Mouse (Mus musculus) midbrain, postnatal 0 days (tissue): ENCODE data around the gene Fam151a. TPM values are rescaled to one million over a fixed set of nuclear protein-coding genes. Genes with fewer than 3 reads are reported as not detected.
"Not testable (repeated sequence)": the region's sequence is repeated elsewhere in the genome, so short reads cannot be mapped to it uniquely, and the experiment has no call there.

Experiments used
- ATAC-seq: fragments of 200-750 bp; cut with Nextera tagmentation; 2 replicates; pipeline ENCODE4 v1.8.0; 2017; ENCODE audit warnings: moderate number of reproducible peaks, mild to moderate bottlenecking, moderate TSS enrichment, moderate library complexity; ENCODE audit not compliant: low FRiP score
- DNase-seq: peaks from one replicate; pipeline ENCODE4 v3.0.0-alpha.2; 2015; ENCODE audit warnings: low spot score
- H3K27ac ChIP-seq: fragments of 300-500 bp; sonication (generic); 2 replicates; pipeline ENCODE4 v1.5.1; 2014; ENCODE audit warnings: low read depth, mild to moderate bottlenecking, low read length, mixed read lengths
- H3K27me3 ChIP-seq: fragments of 300-500 bp; sonication (generic); 2 replicates; pipeline ENCODE4 v1.6.1; 2014; ENCODE audit warnings: low read length, control low read depth, mixed read lengths; ENCODE audit not compliant: insufficient read depth
- H3K36me3 ChIP-seq: fragments of 300-500 bp; sonication (generic); 2 replicates; pipeline ENCODE4 v1.6.1; 2014; ENCODE audit warnings: low read length, control low read depth, mixed read lengths; ENCODE audit not compliant: insufficient read depth
- H3K4me1 ChIP-seq: fragments of 300-500 bp; sonication (generic); 2 replicates; pipeline ENCODE4 v1.6.1; 2014; ENCODE audit warnings: mild to moderate bottlenecking, control low read depth, antibody characterized with exemption, low read length, mixed read lengths; ENCODE audit not compliant: insufficient read depth
- H3K4me2 ChIP-seq: fragments of 300-500 bp; sonication (generic); 2 replicates; pipeline ENCODE4 v1.6.1; 2014; ENCODE audit warnings: low read depth, mild to moderate bottlenecking, low read length, mixed read lengths; ENCODE audit not compliant: poor library complexity, severe bottlenecking
- H3K4me3 ChIP-seq: fragments of 300-500 bp; sonication (generic); 2 replicates; pipeline ENCODE4 v1.5.1; 2014; ENCODE audit warnings: low read depth, mild to moderate bottlenecking, low read length, moderate library complexity
- H3K9ac ChIP-seq: fragments of 300-500 bp; sonication (generic); replicated peaks from 2 replicates; pipeline ENCODE4 v1.6.1; 2014; ENCODE audit warnings: mild to moderate bottlenecking, low read length, moderate library complexity, mixed read lengths; ENCODE audit not compliant: poor library complexity, severe bottlenecking
- H3K9me3 ChIP-seq: fragments of 300-500 bp; sonication (generic); 2 replicates; pipeline ENCODE4 v1.6.1; 2016; ENCODE audit warnings: low read length, control low read depth
- CTCF ChIP-seq: IDR thresholded peaks from 2 replicates; pipeline ENCODE4 v1.5.1; 2016; ENCODE audit warnings: antibody characterized with exemption, mild to moderate bottlenecking
- WGBS: fragments of 180-500 bp; shearing (Covaris S2); extraction: QIAGEN DNeasy Blood & Tissue Kit; methylation state at CpG from one replicate; pipeline ENCODE4 v1.1.7; 2014; 5-methylcytosine and 5-hydroxymethylcytosine counted together
- polyA plus RNA-seq: library from polyadenylated mRNA; unstranded; fragments of >200 nt; fragmentation: Nextera tagmentation; extraction: Ambion mirVana; gene quantifications from 2 replicates; pipeline ENCODE4 v1.2.1, GENCODE M21; 2015
- total RNA-seq: library from RNA; depleted of rRNA; stranded (reverse); fragments of >200 nt; gene quantifications from 2 replicates; pipeline ENCODE4 v1.2.3, GENCODE M21; 2014

Gene Fam151a
- total and polyA plus RNA-seq, 2 experiments from 2014 or later: not detected

DNA sequence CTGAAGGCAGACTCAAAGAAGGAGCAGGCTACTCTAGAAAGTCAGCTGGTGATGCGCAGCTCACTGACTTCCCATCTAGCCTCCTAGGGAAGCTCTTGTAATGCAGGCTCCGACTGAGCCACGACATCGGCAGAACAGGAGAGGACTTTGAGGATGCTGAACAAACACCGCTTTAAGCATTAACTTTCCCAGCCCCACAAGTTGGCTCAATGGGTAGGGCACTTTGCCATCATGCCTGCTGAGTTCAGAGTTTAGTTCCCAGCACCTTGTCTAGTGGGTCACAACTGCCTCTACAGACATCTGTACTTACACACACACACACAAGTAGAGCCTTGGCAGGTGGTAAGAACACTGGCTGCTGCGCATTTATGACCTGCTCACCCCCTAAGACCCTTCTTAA is 18.0 kb downstream of the Fam151a start:
- 85% methylated on average over 6 of the region's 6 CpGs for WGBS
- no peaks in the 10 kb centered on the region for H3K36me3 ChIP-seq
- no peak overlapping the region for H3K4me2 ChIP-seq
- H3K4me3 ChIP-seq: no peak overlapping the region
- no peaks in the 10 kb centered on the region for H3K9me3 ChIP-seq
- ATAC-seq: no peak
- no peak for TF ChIP-seq CTCF
- H3K9ac ChIP-seq: no peak overlapping the region
- H3K27me3 ChIP-seq: no peaks in the 10 kb centered on the region
- DNase-seq: no peak
- peaks cover 12% of the 10 kb centered on the region; the same call in 1 of the 2 replicates for H3K4me1 ChIP-seq
- H3K27ac ChIP-seq: no peak overlapping the region

DNA sequence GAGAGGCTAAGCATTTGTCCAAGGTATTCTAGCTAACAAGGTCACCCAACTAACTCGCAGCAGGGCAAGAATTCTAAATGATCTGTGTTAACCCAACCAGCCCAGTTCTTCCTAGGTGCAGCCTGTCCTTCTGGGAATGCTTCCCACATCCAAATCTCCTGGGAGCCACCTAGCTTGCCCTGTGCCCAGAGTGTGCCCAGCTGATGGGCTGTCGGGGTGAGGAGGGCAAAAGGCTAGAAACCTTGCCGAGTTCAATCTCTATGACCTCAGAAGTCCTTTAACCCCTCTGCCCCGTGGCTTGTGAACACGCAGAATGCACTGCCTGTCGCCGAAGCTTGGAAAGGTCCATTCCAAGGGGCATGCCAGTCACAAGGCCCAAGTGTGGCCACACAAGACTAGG is 30.5 kb downstream of the Fam151a start:
- WGBS: 70% methylated on average over 7 of the region's 7 CpGs
- Histone ChIP-seq H3K9me3 (no peaks in the 10 kb centered on the region), H3K4me1 (no peaks in the 10 kb centered on the region), H3K9ac (no peak overlapping the region), H3K36me3 (no peaks in the 10 kb centered on the region), H3K4me2 (no peak overlapping the region), H3K27ac (no peak overlapping the region), H3K27me3 (no peaks in the 10 kb centered on the region), H3K4me3 (no peak overlapping the region)
- TF ChIP-seq CTCF: no peak
- no peak for DNase-seq
- ATAC-seq: no peak

DNA sequence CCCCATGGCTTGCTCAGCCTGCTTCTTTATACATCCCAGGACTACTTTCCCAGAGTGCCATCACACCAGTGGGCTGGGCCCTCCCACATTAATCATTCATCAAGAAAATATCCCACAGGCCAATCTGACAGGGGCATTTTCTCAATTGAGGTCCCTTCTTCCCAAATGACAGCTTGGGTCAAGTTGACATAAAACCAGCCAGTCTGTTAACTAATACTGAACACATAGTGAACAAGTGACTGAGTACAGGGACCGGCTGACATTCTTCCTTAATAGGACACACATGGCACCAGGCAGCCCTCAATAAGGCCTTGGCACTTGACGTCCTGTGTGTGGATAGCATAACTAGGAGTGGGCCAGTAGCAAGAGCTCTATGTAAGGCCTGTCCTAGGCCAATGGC is 35.6 kb downstream of the Fam151a start:
- Histone ChIP-seq H3K4me1 (no peaks in the 10 kb centered on the region), H3K36me3 (no peaks in the 10 kb centered on the region), H3K27me3 (no peaks in the 10 kb centered on the region), H3K9ac (no peak overlapping the region), H3K9me3 (no peaks in the 10 kb centered on the region), H3K4me3 (no peak overlapping the region), H3K27ac (no peak overlapping the region), H3K4me2 (no peak overlapping the region)
- WGBS: 78% methylated on average over 2 of the region's 2 CpGs
- TF ChIP-seq CTCF: no peak
- DNase-seq (no peak), ATAC-seq (no peak)

DNA sequence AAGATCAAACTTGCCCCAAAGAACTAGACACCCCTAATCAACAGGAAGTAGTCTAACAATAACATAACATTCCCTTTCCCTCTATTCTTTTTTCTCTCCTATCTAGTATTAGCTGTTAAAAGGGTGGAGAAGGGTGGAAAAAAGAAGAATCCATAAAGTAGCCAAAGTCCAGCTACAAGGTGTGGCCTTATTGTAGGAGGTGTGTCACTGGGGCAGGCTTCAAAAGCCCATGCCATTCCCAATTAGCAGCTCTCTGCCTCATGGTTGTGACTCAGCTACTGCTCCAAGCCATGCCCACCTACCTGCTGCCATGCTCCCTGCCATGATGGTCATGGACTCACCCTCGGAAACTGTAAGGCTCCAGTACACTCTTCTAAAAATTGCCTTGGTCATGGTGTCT is 38.9 kb downstream of the Fam151a start:
- Histone ChIP-seq H3K27me3 (no peaks in the 10 kb centered on the region), H3K4me2 (no peak overlapping the region)
- 100% methylated on average over 1 of the region's 1 CpGs for WGBS

DNA sequence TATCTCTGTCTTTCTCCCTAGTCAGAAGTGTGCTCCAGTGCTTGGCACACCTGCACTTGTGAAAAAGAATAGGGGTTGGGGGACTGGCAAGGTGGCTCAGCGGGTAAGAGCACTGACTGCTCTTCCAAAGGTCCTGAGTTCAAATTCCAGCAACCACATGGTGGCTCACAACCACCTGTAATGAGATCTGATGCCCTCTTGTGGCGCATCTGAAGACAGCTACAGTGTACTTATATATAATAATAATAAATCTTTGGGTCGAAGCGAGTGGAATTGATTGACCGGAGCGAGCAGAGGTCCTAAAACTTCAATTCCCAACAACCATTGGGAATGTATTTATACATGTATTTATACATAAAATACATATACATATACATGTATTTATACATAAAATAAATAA is 42.1 kb downstream of the Fam151a start:
- H3K36me3 ChIP-seq, H3K27me3 ChIP-seq, H3K4me2 ChIP-seq, H3K27ac ChIP-seq, H3K9me3 ChIP-seq, H3K9ac ChIP-seq, DNase-seq, ATAC-seq, H3K4me3 ChIP-seq, H3K4me1 ChIP-seq: not testable (repeated sequence)
- TF ChIP-seq CTCF: peak; percentile 45
- WGBS: 89% methylated on average over 6 of the region's 6 CpGs

More for the DNA sequence above, 38.9 kb downstream of the Fam151a start:
- no peak for TF ChIP-seq CTCF
- H3K9me3 ChIP-seq: no peaks in the 10 kb centered on the region
- peaks cover 5% of the 10 kb centered on the region; the same call in 1 of the 2 replicates for H3K4me1 ChIP-seq
- H3K4me3 ChIP-seq: no peak overlapping the region
- no peaks in the 10 kb centered on the region for H3K36me3 ChIP-seq
- H3K27ac ChIP-seq: no peak overlapping the region
- no peak overlapping the region for H3K9ac ChIP-seq
- no peak for ATAC-seq
- no peak for DNase-seq

DNA sequence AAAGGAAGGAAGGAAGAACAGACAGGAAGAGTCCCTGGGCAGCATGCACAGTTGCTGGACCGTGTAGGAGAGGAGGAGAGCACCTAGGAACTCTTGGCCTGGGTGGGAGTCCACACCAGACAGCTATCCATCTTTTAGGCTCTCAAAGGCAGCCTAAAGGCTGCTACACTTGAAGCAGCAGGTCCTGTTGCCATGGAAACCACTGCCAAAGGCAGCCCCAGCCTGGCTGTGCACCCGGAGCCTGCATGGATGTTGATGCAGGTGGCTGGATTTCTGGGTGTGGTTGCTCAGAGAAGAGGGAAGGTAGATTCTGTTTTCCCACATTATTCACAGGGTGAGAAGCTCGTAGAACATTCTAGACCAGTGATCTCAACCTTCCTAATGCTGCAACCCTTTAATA is 43.3 kb downstream of the Fam151a start:
- DNase-seq (peak; percentile 93), ATAC-seq (0 out of 2 replicates have a peak, but pooled peaks have one; percentile 45)
- no peaks in the 10 kb centered on the region for H3K36me3 ChIP-seq
- no peak overlapping the region for H3K9ac ChIP-seq
- H3K27ac ChIP-seq: peak overlapping the region; percentile 78
- no peak overlapping the region for H3K4me2 ChIP-seq
- no peaks in the 10 kb centered on the region for H3K9me3 ChIP-seq
- TF ChIP-seq CTCF: no peak
- H3K4me1 ChIP-seq: peaks cover 5% of the 10 kb centered on the region; the same call in 1 of the 2 replicates
- no peak overlapping the region for H3K4me3 ChIP-seq
- H3K27me3 ChIP-seq: no peaks in the 10 kb centered on the region
- 12% methylated on average over 3 of the region's 3 CpGs for whole genome bisulfite sequencing
